Comparison of ENCODE assay signal across 10 mouse cellular contexts in the genomic region with DNA sequence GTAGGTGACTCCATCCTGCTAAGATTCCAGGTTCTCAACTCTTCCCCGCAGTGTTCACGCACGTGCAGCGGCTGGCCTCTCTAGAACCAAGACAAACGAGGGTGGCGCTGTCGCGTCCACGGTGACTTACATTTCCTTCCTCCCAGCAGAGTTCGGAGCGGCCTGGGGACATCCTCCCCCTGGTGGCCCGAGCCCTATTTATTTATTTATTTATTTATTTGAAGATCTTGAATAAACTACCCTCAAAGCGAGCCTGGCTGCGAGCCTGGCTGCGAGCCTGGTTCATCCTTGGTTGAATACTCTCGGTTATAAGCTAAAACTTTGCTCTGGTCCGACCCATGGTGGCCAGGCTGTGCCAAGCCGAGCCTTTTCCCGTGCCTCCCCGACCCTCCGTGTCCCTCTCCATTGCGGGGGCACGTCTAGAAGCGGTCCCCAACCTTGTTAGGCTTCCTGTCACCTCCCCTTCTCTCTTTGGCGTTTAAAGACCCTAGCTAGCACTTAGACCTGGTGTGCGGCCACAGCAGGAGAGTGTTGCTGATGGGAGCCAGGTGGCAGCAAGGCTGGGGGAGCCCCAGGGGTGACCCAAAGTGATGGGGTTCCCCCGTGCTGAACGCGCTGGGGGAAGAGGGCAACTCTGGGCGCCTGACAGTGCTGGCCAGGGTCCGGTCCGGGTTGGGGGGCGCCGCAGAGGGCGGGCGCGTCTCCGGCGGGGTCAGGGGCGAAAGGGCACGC. TPM values are rescaled to one million over a fixed set of nuclear protein-coding genes. Genes with fewer than 3 reads are reported as not detected.
DNase-seq lines count a peak whose midpoint lies in the region; ATAC-seq and TF ChIP-seq lines count a peak whose summit lies in the region.
"Had no signal": no experiment of that assay in that cellular context is flagged by ENCODE, and none has a peak within 500 bp of the region (broad histone marks: within the 10 kb centered on the region; RNA-seq: fewer than 3 reads in every experiment).

No protein-coding gene starts in this region.

- no peak overlapping the region for H3K9ac ChIP-seq in hindbrain, embryonic 15.5 days
- peak overlapping the region; percentile 35; the same call in 1 of the 2 replicates for H3K9ac ChIP-seq in liver, embryonic 11.5 days (ENCODE audit: low read depth, low read length)
- peak overlapping the region; percentile 42; the same call in 1 of the 2 replicates for H3K9ac ChIP-seq in midbrain, embryonic 16.5 days (ENCODE audit: low read depth, low read length)

- H3K4me3 ChIP-seq in embryonic fibroblast, embryonic 13.5 days (ENCODE audit: insufficient read depth, low read length), result no peak overlapping the region
- peak overlapping the region; percentile 19 for H3K4me3 ChIP-seq in hindbrain, embryonic 15.5 days
- peak overlapping the region; percentile 28 for H3K4me3 ChIP-seq in liver, embryonic 11.5 days (ENCODE audit: low read depth, low read length)
- H3K4me3 ChIP-seq in midbrain, embryonic 16.5 days (ENCODE audit: low read depth, low read length), result peak overlapping the region; percentile 27

- peaks cover 62% of the 10 kb centered on the region for H3K27me3 ChIP-seq in hindbrain, embryonic 15.5 days
- peaks cover 73% of the 10 kb centered on the region for H3K27me3 ChIP-seq in liver, embryonic 11.5 days (replicated peaks; ENCODE audit: control insufficient read depth, insufficient read depth, low read length)
- H3K27me3 ChIP-seq in midbrain, embryonic 16.5 days (ENCODE audit: control insufficient read depth, insufficient read depth, low read depth, low read length), result peaks cover 35% of the 10 kb centered on the region

- H3K27ac ChIP-seq in embryonic fibroblast, embryonic 13.5 days (ENCODE audit: insufficient read depth, low read length), result no peak overlapping the region
- no peak overlapping the region for H3K27ac ChIP-seq in hindbrain, embryonic 15.5 days (replicated peaks)
- H3K27ac ChIP-seq in liver, embryonic 11.5 days (ENCODE audit: low read depth, low read length), result peak overlapping the region; percentile 71
- no peak overlapping the region for H3K27ac ChIP-seq in midbrain, embryonic 16.5 days (ENCODE audit: low read length)

- peak; percentile 26 for DNase-seq in gastrocnemius, adult 18-20 months (ENCODE audit: low spot score)
- DNase-seq in gastrocnemius, postnatal 4 days (ENCODE audit: low spot score in 2 of 2), result no peak
- DNase-seq in T-cell, adult 2 months (ENCODE audit: low spot score), result peak; percentile 39
- DNase-seq in liver, embryonic 11.5 days (ENCODE audit: low spot score), result peak; percentile 70
- DNase-seq in thymus, postnatal 14 days, result peak; percentile 65

- TF ChIP-seq POLR2A in embryonic fibroblast, embryonic 13.5 days (IDR thresholded peaks at IDR 0.05; ENCODE audit: low read depth, low read length), result no peak

- no peaks in the 10 kb centered on the region for H3K9me3 ChIP-seq in hindbrain, embryonic 15.5 days
- H3K9me3 ChIP-seq in liver, embryonic 11.5 days (ENCODE audit: control insufficient read depth, low read length), result peaks cover 4% of the 10 kb centered on the region; the same call in 1 of the 2 replicates
- no peaks in the 10 kb centered on the region for H3K9me3 ChIP-seq in midbrain, embryonic 16.5 days (replicated peaks; ENCODE audit: control insufficient read depth, low read length, poor library complexity, severe bottlenecking)

- under 1% methylated on average over 38 of the region's 41 CpGs for WGBS in hindbrain, embryonic 15.5 days
- WGBS in liver, embryonic 11.5 days, result under 1% methylated on average over 41 of the region's 41 CpGs
- under 1% methylated on average over 31 of the region's 41 CpGs for WGBS in midbrain, embryonic 16.5 days

- no peaks in the 10 kb centered on the region for H3K36me3 ChIP-seq in hindbrain, embryonic 15.5 days
- no peaks in the 10 kb centered on the region for H3K36me3 ChIP-seq in liver, embryonic 11.5 days (ENCODE audit: control insufficient read depth, insufficient read depth, low read length)
- H3K36me3 ChIP-seq in midbrain, embryonic 16.5 days (ENCODE audit: control insufficient read depth, insufficient read depth, low read length), result no peaks in the 10 kb centered on the region
- H3K36me3 ChIP-seq: G1E had no signal

- no peak for ATAC-seq in hindbrain, embryonic 15.5 days (ENCODE audit: low FRiP score, low read depth)
- ATAC-seq in liver, embryonic 11.5 days (replicated peaks; ENCODE audit: low FRiP score), result peak; percentile 40
- ATAC-seq in midbrain, embryonic 16.5 days, result 0 out of 2 replicates have a peak, but pooled peaks have one; percentile 13

- peak; percentile 32; the same call in 1 of the 2 replicates for TF ChIP-seq CTCF in embryonic fibroblast, embryonic 13.5 days (IDR thresholded peaks at IDR 0.05; ENCODE audit: borderline replicate concordance, insufficient read depth, low read length)

- peak overlapping the region; percentile 51 for H3K4me2 ChIP-seq in hindbrain, embryonic 15.5 days
- H3K4me2 ChIP-seq in liver, embryonic 11.5 days, result peak overlapping the region; percentile 58
- peak overlapping the region; percentile 45 for H3K4me2 ChIP-seq in midbrain, embryonic 16.5 days (ENCODE audit: low read length)

- H3K4me1 ChIP-seq in embryonic fibroblast, embryonic 13.5 days (ENCODE audit: control insufficient read depth, insufficient read depth, low read length), result no peaks in the 10 kb centered on the region; the same call in 1 of the 2 replicates
- H3K4me1 ChIP-seq in hindbrain, embryonic 15.5 days (replicated peaks), result peaks cover 45% of the 10 kb centered on the region
- H3K4me1 ChIP-seq in liver, embryonic 11.5 days (replicated peaks; ENCODE audit: control insufficient read depth, insufficient read depth, low read length), result peaks cover 15% of the 10 kb centered on the region
- peaks cover 24% of the 10 kb centered on the region for H3K4me1 ChIP-seq in midbrain, embryonic 16.5 days (ENCODE audit: control insufficient read depth, insufficient read depth, low read length)

RNA-seq across cellular contexts. Expression of a gene that starts 8.1 kb away (rescaled TPM):
- not detected for total RNA-seq in gastrocnemius, adult 18-20 months (2021)
- not detected for total RNA-seq in gastrocnemius, postnatal 4 days (2021)
- not detected in 2 replicates for polyA plus RNA-seq in embryonic fibroblast, embryonic 13.5 days (2011; ENCODE audit: insufficient read length, low read depth, missing spikeins)
- not detected in 2 replicates for polyA plus RNA-seq in hindbrain, embryonic 15.5 days (2015; fragmentation: Nextera tagmentation; extraction: Ambion mirVana)
- polyA plus RNA-seq in liver, embryonic 11.5 days (2014; fragmentation: Nextera tagmentation; extraction: Ambion mirVana), result not detected in 2 replicates
- polyA plus RNA-seq in midbrain, embryonic 16.5 days (2015; fragmentation: Nextera tagmentation; extraction: Ambion mirVana), result not detected in 2 replicates
- total RNA-seq: left cerebral cortex, postnatal 14 days had no signal
- polyA plus RNA-seq: G1E had no signal

RNA-seq across cellular contexts. Expression of a gene that starts 48.9 kb away (rescaled TPM):
- total RNA-seq in gastrocnemius, adult 18-20 months (2021), result not detected
- under 1 TPM; 0.10 to 0.13 TPM for total RNA-seq in gastrocnemius, postnatal 4 days (2021)
- polyA plus RNA-seq in embryonic fibroblast, embryonic 13.5 days (2011; ENCODE audit: insufficient read length, low read depth, missing spikeins), result not detected in 2 replicates
- polyA plus RNA-seq in hindbrain, embryonic 15.5 days (2015; fragmentation: Nextera tagmentation; extraction: Ambion mirVana), result not detected in 2 replicates
- polyA plus RNA-seq in liver, embryonic 11.5 days (2014; fragmentation: Nextera tagmentation; extraction: Ambion mirVana), result 0.05 TPM in 1 of 2 replicates, not detected in the other
- not detected in 2 replicates for polyA plus RNA-seq in midbrain, embryonic 16.5 days (2015; fragmentation: Nextera tagmentation; extraction: Ambion mirVana)
- total RNA-seq: left cerebral cortex, postnatal 14 days had no signal
- polyA plus RNA-seq: G1E had no signal

RNA-seq across cellular contexts. Expression of a gene that starts 59.1 kb away (rescaled TPM):
- not detected for total RNA-seq in gastrocnemius, adult 18-20 months (2021)
- total RNA-seq in gastrocnemius, postnatal 4 days (2021), result not detected
- polyA plus RNA-seq in embryonic fibroblast, embryonic 13.5 days (2011; ENCODE audit: insufficient read length, low read depth, missing spikeins), result not detected in 2 replicates
- polyA plus RNA-seq in hindbrain, embryonic 15.5 days (2015; fragmentation: Nextera tagmentation; extraction: Ambion mirVana), result not detected in 2 replicates
- not detected in 2 replicates for polyA plus RNA-seq in liver, embryonic 11.5 days (2014; fragmentation: Nextera tagmentation; extraction: Ambion mirVana)
- polyA plus RNA-seq in midbrain, embryonic 16.5 days (2015; fragmentation: Nextera tagmentation; extraction: Ambion mirVana), result not detected in 2 replicates
- total RNA-seq: G1E; left cerebral cortex, postnatal 14 days had no signal
- polyA plus RNA-seq: G1E had no signal

Comparison
In these comparisons a context has a peak if more than half of its experiments do, and no peak if none do; other contexts are left out.
1. DNase-seq: peak in gastrocnemius, adult 18-20 months (single experiment), T-cell, adult 2 months (single experiment), liver, embryonic 11.5 days (single experiment) and thymus, postnatal 14 days (single experiment); none in gastrocnemius, postnatal 4 days (0 of 2).
2. Peak in every context shown above with its lines, with median percentiles within 50 percentile points of each other: H3K4me2 ChIP-seq.